Mouse (Mus musculus) embryo, embryonic 11.5 days (tissue): Measurements from ENCODE around the gene Vmn1r55.
"Not testable (repeated sequence)": the region's sequence is repeated elsewhere in the genome, so short reads cannot be mapped to it uniquely, and the experiment has no call there.

ENCODE experiments used
- DNase-seq: peaks from one replicate; pipeline ENCODE4 v3.0.0-alpha.2; 2012; ENCODE audit warnings: low read depth, low spot score

The Vmn1r55 gene

GRCm38 (mm10) chr7:5149570-5149969 is at the start of gene Vmn1r55:
TSS of gene Vmn1r55 (minus strand) at chr7:5149670.
- not testable (repeated sequence) for DNase-seq

GRCm38 (mm10) chr7:5196647-5197046 is 47.2 kb upstream of the Vmn1r55 start, which contains the start of gene Vmn1r56:
TSS of gene Vmn1r56 (minus strand) at chr7:5196747.
- DNase-seq: not testable (repeated sequence)

- DNase-seq: peak; percentile 17
These were observed 23.7 kb downstream of the Vmn1r55 start, which contains the start of gene Rasl2-9 for GRCm38 (mm10) chr7:5125549-5126406. TSS of gene Rasl2-9 (minus strand) at chr7:5125950.

GRCm38 (mm10) chr7:5125078-5125477 is 24.4 kb downstream of the Vmn1r55 start:
- DNase-seq: no peak

- no peak for DNase-seq
These were observed 32.6 kb downstream of the Vmn1r55 start, which contains the start of gene Rfpl4 for GRCm38 (mm10) chr7:5116850-5117249. TSS of gene Rfpl4 (minus strand) at chr7:5116950.

- no peak for DNase-seq
These were observed 36.8 kb downstream of the Vmn1r55 start for GRCm38 (mm10) chr7:5112701-5113100.

- no peak for DNase-seq
These were observed 40.2 kb downstream of the Vmn1r55 start for GRCm38 (mm10) chr7:5109301-5109700.

GRCm38 (mm10) chr7:5108272-5108671 is 41.2 kb downstream of the Vmn1r55 start:
- no peak for DNase-seq

- DNase-seq: no peak
These were observed 46.9 kb downstream of the Vmn1r55 start for GRCm38 (mm10) chr7:5102564-5102963.

- DNase-seq: no peak
These were observed 48.3 kb downstream of the Vmn1r55 start for GRCm38 (mm10) chr7:5101066-5101663.

GRCm38 (mm10) chr7:5099796-5100195 is 49.7 kb downstream of the Vmn1r55 start:
- DNase-seq: no peak

GRCm38 (mm10) chr7:5098769-5099168 is 50.7 kb downstream of the Vmn1r55 start:
- no peak for DNase-seq

- no peak for DNase-seq
These were observed 56.5 kb downstream of the Vmn1r55 start for GRCm38 (mm10) chr7:5092831-5093510.

- DNase-seq: no peak
These were observed 57.1 kb downstream of the Vmn1r55 start for GRCm38 (mm10) chr7:5092381-5092780.

- no peak for DNase-seq
These were observed 58.3 kb downstream of the Vmn1r55 start for GRCm38 (mm10) chr7:5091008-5091728.

- DNase-seq: no peak
These were observed 59.6 kb downstream of the Vmn1r55 start for GRCm38 (mm10) chr7:5089853-5090252.

GRCm38 (mm10) chr7:5087886-5088285 is 61.6 kb downstream of the Vmn1r55 start:
- no peak for DNase-seq

GRCm38 (mm10) chr7:5086921-5087440 is 62.5 kb downstream of the Vmn1r55 start:
- no peak for DNase-seq

- no peak for DNase-seq
These were observed 64.0 kb downstream of the Vmn1r55 start for GRCm38 (mm10) chr7:5085512-5085911.

GRCm38 (mm10) chr7:5083325-5084105 is 66.0 kb downstream of the Vmn1r55 start:
- no peak for DNase-seq
